Mouse (Mus musculus) neural tube, embryonic 11.5 days (tissue): ENCODE measurements around the gene Polr2c. TPM values are rescaled to one million over a fixed set of nuclear protein-coding genes. Genes with fewer than 3 reads are reported as not detected.
"Not testable (repeated sequence)": the region's sequence is repeated elsewhere in the genome, so short reads cannot be mapped to it uniquely, and the experiment has no call there.

Experiments used
- ATAC-seq: fragments of 200-750 bp; cut with Nextera tagmentation; 2 replicates; pipeline ENCODE4 v1.8.0; 2017; ENCODE audit warnings: moderate number of reproducible peaks, mild to moderate bottlenecking, moderate TSS enrichment, moderate library complexity; ENCODE audit not compliant: insufficient read depth, low FRiP score, low TSS enrichment
- DNase-seq: peaks from one replicate; pipeline ENCODE4 v3.0.0-alpha.2; 2015; ENCODE audit warnings: low spot score
- H3K27ac ChIP-seq: fragments of 300-500 bp; sonication (generic); 2 replicates; pipeline ENCODE4 v1.5.1; 2014; ENCODE audit warnings: low read depth, mild to moderate bottlenecking, low read length
- H3K27me3 ChIP-seq: fragments of 300-500 bp; sonication (generic); 2 replicates; pipeline ENCODE4 v1.6.1; 2014; ENCODE audit warnings: mild to moderate bottlenecking, low read length, mixed read lengths; ENCODE audit not compliant: control insufficient read depth, insufficient read depth
- H3K36me3 ChIP-seq: fragments of 300-500 bp; sonication (generic); 2 replicates; pipeline ENCODE4 v1.6.1; 2014; ENCODE audit warnings: mild to moderate bottlenecking, low read length, moderate library complexity, mixed read lengths; ENCODE audit not compliant: control insufficient read depth, insufficient read depth
- H3K4me1 ChIP-seq: fragments of 300-500 bp; sonication (generic); 2 replicates; pipeline ENCODE4 v1.6.1; 2014; ENCODE audit warnings: low read length, mixed read lengths; ENCODE audit not compliant: control insufficient read depth, insufficient read depth
- H3K4me2 ChIP-seq: fragments of 300-500 bp; sonication (generic); 2 replicates; pipeline ENCODE4 v1.6.1; 2014; ENCODE audit warnings: low read depth, mild to moderate bottlenecking, moderate library complexity
- H3K4me3 ChIP-seq: fragments of 300-500 bp; sonication (generic); 2 replicates; pipeline ENCODE4 v1.5.1; 2014; ENCODE audit warnings: low read depth, low read length
- H3K9ac ChIP-seq: fragments of 300-500 bp; sonication (generic); 2 replicates; pipeline ENCODE4 v1.6.1; 2014; ENCODE audit warnings: mild to moderate bottlenecking, low read length
- H3K9me3 ChIP-seq: fragments of 300-500 bp; sonication (generic); 2 replicates; pipeline ENCODE4 v1.6.1; 2016; ENCODE audit warnings: low read length; ENCODE audit not compliant: control insufficient read depth
- WGBS: fragments of 180-500 bp; shearing (Covaris S2); extraction: QIAGEN DNeasy Blood & Tissue Kit; methylation state at CpG from one replicate; pipeline ENCODE4 v1.1.7; 2014; 5-methylcytosine and 5-hydroxymethylcytosine counted together
- polyA plus RNA-seq: library from polyadenylated mRNA; unstranded; fragments of >200 nt; fragmentation: Nextera tagmentation; extraction: Ambion mirVana; gene quantifications from 2 replicates; pipeline ENCODE4 v1.2.1, GENCODE M21; 2014

The Polr2c gene
- polyA plus RNA-seq, 1 experiment from 2014 or later = 153 TPM

GRCm38 (mm10) chr8:94836456-94837240 lies 20.6 kb upstream of the Polr2c start:
- Histone ChIP-seq H3K27me3 (no peaks in the 10 kb centered on the region), H3K4me2 (peak overlapping the region; percentile 82), H3K4me3 (peak overlapping the region; percentile 92; the same call in 1 of the 2 replicates), H3K4me1 (peaks cover 14% of the 10 kb centered on the region), H3K9me3 (no peaks in the 10 kb centered on the region), H3K27ac (no peak overlapping the region), H3K36me3 (peaks cover 1% of the 10 kb centered on the region), H3K9ac (peak overlapping the region; percentile 92; the same call in 1 of the 2 replicates)
- ATAC-seq = no peak
- 76% methylated on average over 11 of the region's 11 CpGs for WGBS
- no peak for DNase-seq

GRCm38 (mm10) chr8:94837662-94838574 lies 19.3 kb upstream of the Polr2c start, which contains the start of the genes Coq9 and Ciapin1:
Coq9 (plus strand) TSS chr8:94838321.
Ciapin1 (minus strand) TSS chr8:94838358.
- Histone ChIP-seq H3K36me3 (no peaks in the 10 kb centered on the region), H3K4me1 (peaks cover 14% of the 10 kb centered on the region), H3K9ac (peak within 1 kb of the TSS; percentile 92), H3K27ac (peak within 1 kb of the TSS; percentile 84), H3K27me3 (no peaks in the 10 kb centered on the region), H3K4me2 (peak within 1 kb of the TSS; percentile 82), H3K4me3 (peak within 1 kb of the TSS; percentile 92), H3K9me3 (no peaks in the 10 kb centered on the region)
- ATAC-seq = peak; percentile 97
- peak; percentile 98 for DNase-seq
- under 1% methylated on average over 82 of the region's 82 CpGs for WGBS

GRCm38 (mm10) chr8:94838600-94838999 lies 18.6 kb upstream of the Polr2c start:
- WGBS = 0% methylated on average over 24 of the region's 24 CpGs
- Histone ChIP-seq H3K4me3 (peak overlapping the region; percentile 92), H3K4me1 (peaks cover 14% of the 10 kb centered on the region), H3K9ac (peak overlapping the region; percentile 92), H3K27me3 (no peaks in the 10 kb centered on the region), H3K27ac (peak overlapping the region; percentile 84), H3K9me3 (no peaks in the 10 kb centered on the region), H3K4me2 (peak overlapping the region; percentile 82), H3K36me3 (no peaks in the 10 kb centered on the region)
- ATAC-seq = peak; percentile 53
- DNase-seq = no peak

GRCm38 (mm10) chr8:94841183-94841582 lies 16.1 kb upstream of the Polr2c start:
- WGBS = 58% methylated on average over 2 of the region's 2 CpGs
- H3K36me3 ChIP-seq = peaks cover 5% of the 10 kb centered on the region; the same call in 1 of the 2 replicates
- H3K4me1 ChIP-seq = peaks cover 14% of the 10 kb centered on the region
- DNase-seq = no peak
- no peak overlapping the region for H3K4me3 ChIP-seq
- no peak overlapping the region for H3K4me2 ChIP-seq
- no peaks in the 10 kb centered on the region for H3K9me3 ChIP-seq
- H3K27me3 ChIP-seq = no peaks in the 10 kb centered on the region
- no peak overlapping the region for H3K9ac ChIP-seq
- no peak for ATAC-seq
- no peak overlapping the region for H3K27ac ChIP-seq

- Histone ChIP-seq H3K9ac (no peak overlapping the region), H3K36me3 (0 out of 2 replicates have a peak, but pooled peaks cover 5% of the 10 kb centered on the region), H3K9me3 (no peaks in the 10 kb centered on the region), H3K4me3 (no peak overlapping the region), H3K4me2 (no peak overlapping the region), H3K4me1 (no peaks in the 10 kb centered on the region), H3K27me3 (no peaks in the 10 kb centered on the region), H3K27ac (no peak overlapping the region)
- WGBS = 95% methylated on average over 5 of the region's 5 CpGs
- ATAC-seq (no peak), DNase-seq (no peak)
Measured at GRCm38 (mm10) chr8:94850049-94850448, 7.2 kb upstream of the Polr2c start.

GRCm38 (mm10) chr8:94854761-94855160 lies 2.5 kb upstream of the Polr2c start:
- not testable (repeated sequence) for DNase-seq, H3K4me3 ChIP-seq, H3K9me3 ChIP-seq, H3K27me3 ChIP-seq, H3K4me2 ChIP-seq, H3K36me3 ChIP-seq, ATAC-seq, H3K27ac ChIP-seq, H3K9ac ChIP-seq, H3K4me1 ChIP-seq
- 92% methylated on average over 11 of the region's 11 CpGs for WGBS

- Histone ChIP-seq H3K9me3 (no peaks in the 10 kb centered on the region), H3K36me3 (peaks cover 4% of the 10 kb centered on the region), H3K27ac (no peak overlapping the region), H3K27me3 (no peaks in the 10 kb centered on the region), H3K9ac (peak overlapping the region; percentile 93), H3K4me1 (peaks cover 4% of the 10 kb centered on the region; the same call in 1 of the 2 replicates), H3K4me2 (no peak overlapping the region), H3K4me3 (no peak overlapping the region)
- ATAC-seq (no peak), DNase-seq (no peak)
- WGBS = 34% methylated on average over 5 of the region's 5 CpGs
Measured at GRCm38 (mm10) chr8:94857011-94857345, 272 bp upstream of the Polr2c start.

GRCm38 (mm10) chr8:94861352-94861910 lies 4.2 kb downstream of the Polr2c start:
- H3K27ac ChIP-seq = no peak overlapping the region
- no peaks in the 10 kb centered on the region for H3K9me3 ChIP-seq
- H3K4me1 ChIP-seq = peaks cover 4% of the 10 kb centered on the region; the same call in 1 of the 2 replicates
- ATAC-seq (no peak), DNase-seq (peak; percentile 53)
- WGBS = 82% methylated on average over 8 of the region's 8 CpGs
- H3K4me2 ChIP-seq = no peak overlapping the region
- H3K9ac ChIP-seq = no peak overlapping the region
- no peaks in the 10 kb centered on the region for H3K27me3 ChIP-seq
- no peak overlapping the region for H3K4me3 ChIP-seq
- peaks cover 13% of the 10 kb centered on the region for H3K36me3 ChIP-seq
